Mouse (Mus musculus): ENCODE results near the gene Lmbr1l. TPM values are rescaled to one million over a fixed set of nuclear protein-coding genes. Genes with fewer than 3 reads are reported as not detected.

Lmbr1l gene
- total RNA-seq (2023), result 106 and 139 TPM in 2 replicates

DNA sequence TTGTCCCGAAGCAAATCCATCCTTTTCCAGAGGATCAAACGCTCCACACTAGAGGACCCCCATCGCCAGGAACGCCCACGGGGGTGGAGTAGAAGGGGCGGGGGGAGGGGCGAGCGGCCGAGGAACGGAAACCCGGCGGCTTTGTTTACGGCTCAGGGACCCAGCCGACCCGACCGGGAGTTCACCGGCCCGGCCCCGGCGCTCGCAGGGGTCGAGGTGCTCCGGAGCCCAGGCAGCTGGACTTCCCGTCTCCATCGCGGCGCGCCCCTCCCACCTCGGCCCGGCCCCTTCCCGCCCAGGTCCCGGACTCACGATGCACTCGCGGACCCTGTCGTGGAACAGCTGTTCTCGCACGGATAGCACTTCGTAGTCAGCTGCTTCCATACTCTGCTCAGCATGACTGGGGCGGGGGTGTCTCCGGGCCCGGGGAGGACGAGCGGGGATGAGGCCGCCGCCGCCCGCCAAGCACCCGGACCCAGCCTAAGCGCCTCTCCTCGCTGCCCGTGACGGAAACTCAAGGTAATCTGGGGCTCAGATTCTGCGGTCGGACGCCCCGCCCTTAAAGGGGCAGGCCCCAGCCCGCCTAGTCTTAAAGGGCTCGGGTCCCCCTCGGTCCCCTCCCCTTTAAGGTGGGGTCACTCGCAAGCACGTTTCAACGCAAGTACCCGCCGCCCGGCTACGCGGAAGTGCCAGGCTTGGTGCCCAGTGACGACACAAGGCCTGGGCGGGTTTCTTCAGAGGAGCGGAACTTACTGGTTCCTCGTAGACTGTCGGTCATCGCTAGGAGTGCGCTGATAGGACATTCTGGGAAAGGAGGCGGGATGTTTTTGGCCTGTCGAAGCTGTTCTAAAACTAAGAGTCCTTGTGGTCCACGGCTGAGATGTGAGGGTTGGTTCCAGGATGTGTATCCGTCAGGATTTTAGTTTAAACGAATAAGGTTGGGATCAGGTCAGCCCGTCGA is at the start of gene Lmbr1l:
Gene Lmbr1l (minus strand): TSS at position 694 of the 961 bp plus-strand sequence.

DNA sequence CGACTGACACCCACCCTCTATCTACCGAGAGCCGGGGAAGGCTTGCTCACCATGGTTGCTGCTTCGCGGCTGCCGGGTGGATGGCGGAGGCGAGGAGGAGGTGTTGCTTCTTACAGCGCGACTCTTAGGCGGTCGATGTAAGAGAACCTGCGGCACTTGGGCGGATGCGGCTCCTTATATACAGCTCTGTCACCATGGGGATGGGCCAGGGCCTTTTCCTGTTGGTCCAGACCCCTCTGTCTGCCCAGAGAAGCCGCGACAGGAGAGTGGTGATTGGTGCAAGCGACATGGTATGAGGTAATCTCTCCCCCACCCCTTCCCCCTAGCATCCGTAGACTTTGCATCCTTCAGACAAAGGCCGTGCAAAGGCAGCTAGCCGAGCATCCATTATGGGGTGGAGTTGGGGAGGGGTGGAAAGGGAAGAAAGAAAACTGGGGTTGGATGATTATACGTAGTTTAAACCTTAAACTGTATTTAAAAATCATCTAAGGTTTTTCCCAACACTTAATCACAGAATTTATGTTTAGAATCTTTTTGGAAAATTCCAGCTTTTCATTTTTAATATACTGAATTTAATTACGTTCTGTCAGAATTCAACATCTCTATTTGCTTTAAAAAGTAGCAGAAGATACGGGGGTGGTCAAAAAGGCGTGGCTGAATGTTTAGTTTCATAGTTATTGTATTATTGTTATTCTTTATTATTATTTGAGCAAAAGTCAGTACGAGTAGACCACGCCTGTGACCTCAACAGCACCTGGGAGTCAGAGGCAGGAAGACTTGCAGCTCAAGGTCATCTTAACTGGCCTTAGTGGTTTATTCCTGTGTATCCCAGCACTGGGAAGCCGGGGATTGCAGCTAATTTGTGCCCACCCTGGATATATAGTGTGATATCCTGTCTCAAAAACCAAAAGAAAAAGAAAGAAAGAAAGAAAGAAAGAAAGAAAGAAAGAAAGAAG is 35.6 kb upstream of the Lmbr1l start, which contains the start of the genes Gm49450 and Tuba1a:
Gene Gm49450 (minus strand): TSS at position 151 of the 956 bp plus-strand sequence.
Gene Tuba1a (minus strand): TSS at position 303 of the 956 bp plus-strand sequence.

DNA sequence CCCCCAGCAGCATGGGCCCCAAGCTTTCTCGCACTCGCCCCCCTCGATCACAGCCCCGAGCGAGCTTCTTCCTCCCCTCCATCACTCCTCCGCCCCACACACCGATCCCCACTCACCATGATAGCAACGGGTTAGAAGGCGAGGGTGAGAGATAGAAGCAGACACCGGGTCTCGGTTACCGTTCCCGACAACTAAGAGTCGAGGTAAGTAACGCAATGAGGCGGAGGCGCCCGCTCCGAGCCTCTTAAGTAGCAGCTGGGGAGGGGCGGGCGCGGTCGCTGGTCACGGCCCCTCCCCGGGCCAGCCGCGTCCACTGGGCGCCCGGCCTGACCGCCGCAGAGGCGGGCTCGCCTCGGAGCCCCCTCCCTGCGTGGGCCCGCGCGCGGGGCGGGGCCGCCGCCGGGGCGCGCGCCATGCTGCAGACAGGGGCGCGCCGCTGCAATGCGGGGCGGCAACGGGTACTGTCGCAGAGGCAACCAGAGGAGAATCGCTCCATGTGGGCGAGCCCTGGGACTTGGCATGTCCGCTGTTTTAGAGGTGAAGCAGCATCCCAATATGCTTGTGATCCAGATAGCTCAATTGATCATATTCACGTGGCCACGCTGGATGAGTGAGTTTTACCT is 16.3 kb upstream of the Lmbr1l start, which contains the start of gene Tuba1b:
Gene Tuba1b (minus strand): TSS at position 349 of the 623 bp plus-strand sequence.

DNA sequence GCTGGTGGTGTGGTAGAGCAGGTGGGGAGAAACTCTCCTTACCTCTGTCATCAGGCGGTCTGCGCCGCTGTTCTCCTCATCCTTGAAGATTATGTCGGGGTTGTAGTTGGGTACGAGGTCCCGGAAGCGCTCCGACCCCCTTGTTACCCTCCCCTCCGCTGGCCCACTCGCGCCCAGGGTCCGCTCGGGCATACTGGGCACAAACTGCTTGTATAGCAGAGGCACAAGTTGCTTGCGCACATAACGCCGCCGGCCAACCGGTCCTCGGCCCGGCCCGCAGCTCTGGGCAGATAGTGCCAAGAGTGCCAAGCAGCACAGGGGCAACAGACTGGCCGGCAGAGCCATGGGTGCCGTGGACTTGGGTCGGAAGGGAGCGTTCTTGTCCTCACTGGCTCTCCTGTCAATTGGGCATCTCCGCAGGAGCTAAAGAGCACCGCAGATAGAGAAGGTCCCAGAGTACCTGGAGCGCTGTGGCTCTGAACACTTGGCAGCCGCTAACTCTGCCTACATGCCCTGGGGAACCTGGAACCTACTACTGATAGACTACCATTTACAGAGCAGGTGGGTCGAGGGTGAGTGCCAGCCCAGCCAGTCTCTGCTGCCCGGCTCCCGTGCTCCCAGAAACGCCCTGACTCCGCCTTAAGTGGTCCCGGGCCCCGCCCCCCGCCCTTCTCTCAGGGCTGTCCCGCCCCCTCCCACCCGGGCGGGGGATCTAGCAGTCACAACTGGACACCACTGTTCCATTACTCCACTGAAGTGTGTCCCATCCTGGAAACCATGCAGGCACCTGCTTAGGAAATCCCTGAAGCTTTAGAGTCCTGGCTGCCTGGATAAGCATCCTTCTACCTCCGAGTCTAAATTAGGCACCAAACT is 19.9 kb downstream of the Lmbr1l start, which contains the start of gene Dhh:
Gene Dhh (minus strand): TSS at position 613 of the 873 bp plus-strand sequence.

DNA sequence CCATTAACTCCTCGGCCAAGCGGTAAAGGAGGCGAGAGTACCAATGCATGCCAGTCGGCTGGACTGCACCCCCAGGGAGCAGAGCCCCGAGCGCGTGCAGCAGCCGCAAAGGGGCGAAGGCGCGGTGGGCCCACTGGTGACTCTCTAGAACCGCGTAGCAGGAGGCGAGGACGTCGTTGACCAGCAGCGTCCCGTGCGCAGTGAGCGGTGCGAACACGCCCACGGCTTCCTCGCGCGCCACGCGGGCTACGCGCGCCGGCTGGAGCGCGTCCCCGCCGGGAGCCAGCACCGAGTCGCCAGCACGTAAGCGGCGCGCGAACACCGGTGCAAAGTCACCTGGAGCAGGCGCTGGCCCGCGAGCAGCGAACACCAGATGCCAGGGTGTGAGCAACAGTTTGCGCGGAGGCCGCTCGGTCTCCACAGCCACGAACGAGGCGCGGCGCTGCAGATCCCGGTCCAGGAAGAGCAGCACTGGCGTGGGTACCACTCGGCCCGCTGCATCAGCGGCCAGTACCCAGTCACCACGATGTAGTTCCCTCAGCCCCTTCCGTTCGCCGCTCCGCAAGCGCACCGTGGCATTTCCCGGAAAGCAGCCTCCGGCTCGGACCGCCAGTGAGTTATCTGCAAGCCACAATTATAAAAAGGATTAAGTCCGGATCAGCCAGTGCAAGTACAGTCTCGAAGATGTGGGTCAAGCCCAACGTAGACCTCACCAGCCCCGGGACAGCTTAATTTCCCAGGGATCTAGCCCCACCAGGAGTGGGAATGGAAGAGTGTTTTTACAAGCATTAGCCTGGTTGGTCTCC is 23.9 kb downstream of the Lmbr1l start, which contains the start of gene Rhebl1:
Gene Rhebl1 (minus strand): TSS at position 601 of the 806 bp plus-strand sequence.

DNA sequence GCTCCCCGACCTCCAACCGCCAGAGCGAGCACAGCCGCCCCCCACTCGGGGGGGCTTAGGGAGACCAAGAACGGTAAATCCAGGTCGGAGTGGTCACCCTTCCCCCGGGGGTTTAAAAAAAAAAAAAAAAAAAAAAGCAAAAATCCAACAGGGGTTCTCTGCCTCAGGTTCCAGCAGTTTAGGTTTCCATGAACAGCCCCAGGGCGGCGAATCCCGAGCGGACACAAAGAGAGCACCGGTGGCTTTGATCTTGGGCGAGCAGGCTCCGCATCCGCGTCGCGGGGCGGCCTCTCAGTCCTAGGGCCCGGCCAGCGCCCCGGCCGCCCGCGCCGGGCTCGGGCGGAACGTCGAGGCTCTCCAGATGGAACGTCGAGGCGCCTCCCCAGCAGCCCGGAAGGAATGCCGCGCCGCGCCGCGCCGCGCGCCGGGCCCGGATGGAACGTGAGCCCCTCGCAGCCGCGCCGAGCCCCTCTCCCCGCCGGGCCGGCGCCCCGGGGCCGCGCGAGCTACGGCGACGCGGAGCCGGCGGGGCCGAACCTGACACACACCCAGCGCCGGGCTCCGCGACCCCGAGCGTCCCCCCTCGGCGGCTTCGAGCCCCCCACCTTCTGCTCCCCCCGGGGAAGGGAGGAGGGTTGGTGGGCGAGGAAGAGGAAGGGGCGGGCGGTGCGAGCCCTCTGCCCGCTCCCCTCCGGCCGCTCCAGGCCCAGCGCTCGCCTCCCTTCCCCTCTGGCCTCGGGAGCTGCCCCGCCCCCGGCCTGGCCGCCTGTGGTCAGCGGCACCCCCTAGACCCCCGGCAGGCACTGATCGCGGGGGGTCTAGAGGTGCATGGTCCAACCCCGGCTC is 46.7 kb downstream of the Lmbr1l start, which contains the start of gene Kmt2d:
Gene Kmt2d (minus strand): TSS at position 135 of the 846 bp plus-strand sequence.

Other genes with a start within 250 kb of the Lmbr1l start
- gene Rnd1, start 240.8 kb downstream of the Lmbr1l start, total RNA-seq (2023), result 16.4 and 16.6 TPM in 2 replicates
- gene Ccdc65, start 210.0 kb downstream of the Lmbr1l start, total RNA-seq (2023), result not detected in 2 replicates
- gene Fkbp11, start 190.0 kb downstream of the Lmbr1l start, total RNA-seq (2023), result 1.4 and 2.0 TPM in 2 replicates
- gene Arf3, start 155.0 kb downstream of the Lmbr1l start, total RNA-seq (2023), result 72.9 and 90.8 TPM in 2 replicates
- 0.18 TPM in 1 of 2 replicates, not detected in the other for gene Wnt10b, start 140.1 kb downstream of the Lmbr1l start, total RNA-seq (2023)
- not detected in 2 replicates for gene Wnt1, start 128.4 kb downstream of the Lmbr1l start, total RNA-seq (2023)
- gene Ddn, start 108.7 kb downstream of the Lmbr1l start, total RNA-seq (2023), result not detected in 2 replicates
- gene Prkag1, start 86.7 kb downstream of the Lmbr1l start, total RNA-seq (2023), result 158 and 237 TPM in 2 replicates
- gene Kmt2d, start 47.0 kb downstream of the Lmbr1l start, total RNA-seq (2023), result 122 and 166 TPM in 2 replicates
- 2.0 and 3.1 TPM in 2 replicates for gene Rhebl1, start 23.7 kb downstream of the Lmbr1l start, total RNA-seq (2023)
- not detected in 2 replicates for gene Dhh, start 19.7 kb downstream of the Lmbr1l start, total RNA-seq (2023)
- gene Tuba1b, start 16.3 kb upstream of the Lmbr1l start, total RNA-seq (2023), result 228 and 274 TPM in 2 replicates
- not detected in 2 replicates for gene Gm49450, start 35.3 kb upstream of the Lmbr1l start, total RNA-seq (2023)
- gene Tuba1a, start 35.5 kb upstream of the Lmbr1l start, total RNA-seq (2023), result 122 and 136 TPM in 2 replicates
- gene Tuba1c, start 111.7 kb upstream of the Lmbr1l start, total RNA-seq (2023), result 306 and 319 TPM in 2 replicates
- gene Prph, start 136.9 kb upstream of the Lmbr1l start, total RNA-seq (2023), result 0.25 TPM in 1 of 2 replicates, not detected in the other
- gene Troap, start 156.3 kb upstream of the Lmbr1l start, total RNA-seq (2023), result 24.2 and 31.0 TPM in 2 replicates
- not detected in 2 replicates for gene C1ql4, start 169.6 kb upstream of the Lmbr1l start, total RNA-seq (2023)
- gene Dnajc22, start 174.9 kb upstream of the Lmbr1l start, total RNA-seq (2023), result 1.7 and 2.2 TPM in 2 replicates
- gene Spats2, start 207.7 kb upstream of the Lmbr1l start, total RNA-seq (2023), result 0.29 TPM in 1 of 2 replicates, not detected in the other

Measured in neutrophil, adult 65 days (primary cell).